Mouse (Mus musculus): ENCODE measurements at regions not wholly inside any gene's neighbourhood (a gene's known extent, or its start where the extent isn't known, plus 50 kb on each side); places are given as distances from the start of the nearest gene placed in this dataset.

DNA sequence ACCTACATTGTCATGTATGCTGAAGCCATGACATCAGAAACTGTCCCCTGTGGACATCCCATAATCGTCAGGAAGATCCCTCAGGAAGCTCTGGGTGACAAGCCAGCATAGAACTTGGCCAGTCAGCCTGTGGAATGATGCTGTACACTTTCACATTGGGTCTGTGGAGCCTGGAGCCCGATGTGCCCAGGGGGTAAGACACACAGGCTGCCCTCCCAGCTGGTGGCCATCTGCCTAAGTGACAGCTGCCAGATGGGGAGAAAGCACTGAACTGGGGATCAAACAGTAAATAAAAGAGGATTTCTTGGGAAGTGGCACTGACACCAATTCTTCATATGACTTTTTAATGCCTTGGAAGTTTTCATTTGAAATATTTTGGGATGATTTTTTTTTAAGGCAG, 486.8 kb downstream of the Efnb2 start:
- Histone ChIP-seq H3K4me2 (ENCODE audit: low read depth, low read length) (no peak overlapping the region), H3K36me3 (ENCODE audit: control insufficient read depth, insufficient read depth, low read length) (no peaks in the 10 kb centered on the region), H3K27me3 (ENCODE audit: control insufficient read depth, insufficient read depth, low read length) (no peaks in the 10 kb centered on the region), H3K9me3 (replicated peaks; ENCODE audit: control insufficient read depth, low read length) (no peaks in the 10 kb centered on the region), H3K9ac (ENCODE audit: low read length) (no peak overlapping the region), H3K4me1 (ENCODE audit: control insufficient read depth, insufficient read depth, low read length) (no peaks in the 10 kb centered on the region), H3K27ac (ENCODE audit: low read length) (no peak overlapping the region), H3K4me3 (replicated peaks; ENCODE audit: low read length) (no peak overlapping the region)
- no peak for ATAC-seq (ENCODE audit: insufficient read depth, low FRiP score)
- 36% methylated on average over 2 of the region's 2 CpGs for WGBS

DNA sequence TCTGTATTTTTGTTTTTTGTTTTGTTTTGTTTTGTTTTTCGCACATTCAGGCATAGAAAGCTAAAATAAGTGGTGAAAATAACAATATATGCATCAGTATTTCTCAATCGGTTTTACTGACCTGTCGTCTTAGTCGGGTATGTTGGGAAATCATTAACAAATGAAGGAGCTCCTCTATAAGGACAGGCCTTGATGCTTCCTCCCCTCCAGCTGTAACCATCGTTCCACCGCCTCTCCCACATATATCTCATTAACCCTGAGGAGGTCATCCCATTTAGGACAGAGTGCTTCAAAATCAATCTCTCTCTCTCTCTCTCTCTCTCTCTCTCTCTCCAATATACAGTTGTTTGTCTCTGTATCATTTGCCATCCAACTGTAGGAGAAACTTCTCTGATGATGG, 492.4 kb downstream of the Efnb2 start:
- ATAC-seq (ENCODE audit: insufficient read depth, low FRiP score), result no peak
- no peak overlapping the region for H3K4me3 ChIP-seq (replicated peaks; ENCODE audit: low read length)
- H3K4me2 ChIP-seq (ENCODE audit: low read depth, low read length), result no peak overlapping the region
- no peaks in the 10 kb centered on the region for H3K9me3 ChIP-seq (replicated peaks; ENCODE audit: control insufficient read depth, low read length)
- WGBS, result 70% methylated on average over 6 of the region's 6 CpGs
- H3K36me3 ChIP-seq (ENCODE audit: control insufficient read depth, insufficient read depth, low read length), result no peaks in the 10 kb centered on the region
- H3K27ac ChIP-seq (ENCODE audit: low read length), result no peak overlapping the region
- H3K9ac ChIP-seq (ENCODE audit: low read length), result no peak overlapping the region
- H3K4me1 ChIP-seq (ENCODE audit: control insufficient read depth, insufficient read depth, low read length), result no peaks in the 10 kb centered on the region
- H3K27me3 ChIP-seq (ENCODE audit: control insufficient read depth, insufficient read depth, low read length), result no peaks in the 10 kb centered on the region

DNA sequence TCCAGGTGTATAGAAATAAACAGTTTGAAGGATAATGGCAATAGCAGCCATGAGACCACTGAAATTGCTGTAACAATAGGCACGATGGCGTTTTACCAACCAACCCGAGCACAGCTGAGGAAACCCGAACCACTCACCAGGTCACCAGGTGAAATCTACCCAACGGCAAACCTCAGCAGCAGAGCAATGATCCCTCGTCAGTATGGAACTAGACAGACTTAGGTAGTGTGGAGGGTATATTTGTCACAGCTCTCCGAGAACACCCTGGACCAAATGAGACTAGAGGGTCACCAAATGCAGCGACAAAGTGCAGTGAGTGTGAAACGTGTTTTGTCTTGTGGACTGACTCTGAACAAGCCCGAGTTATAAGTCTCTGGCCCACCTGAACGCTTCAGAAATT, 492.8 kb downstream of the Efnb2 start:
- H3K9ac ChIP-seq (ENCODE audit: low read length), result no peak overlapping the region
- no peaks in the 10 kb centered on the region for H3K36me3 ChIP-seq (ENCODE audit: control insufficient read depth, insufficient read depth, low read length)
- H3K4me1 ChIP-seq (ENCODE audit: control insufficient read depth, insufficient read depth, low read length), result no peaks in the 10 kb centered on the region
- WGBS, result 85% methylated on average over 11 of the region's 11 CpGs
- H3K4me3 ChIP-seq (replicated peaks; ENCODE audit: low read length), result no peak overlapping the region
- ATAC-seq (ENCODE audit: insufficient read depth, low FRiP score), result no peak
- no peak overlapping the region for H3K27ac ChIP-seq (ENCODE audit: low read length)
- no peak overlapping the region for H3K4me2 ChIP-seq (ENCODE audit: low read depth, low read length)
- H3K27me3 ChIP-seq (ENCODE audit: control insufficient read depth, insufficient read depth, low read length), result no peaks in the 10 kb centered on the region
- no peaks in the 10 kb centered on the region for H3K9me3 ChIP-seq (replicated peaks; ENCODE audit: control insufficient read depth, low read length)

DNA sequence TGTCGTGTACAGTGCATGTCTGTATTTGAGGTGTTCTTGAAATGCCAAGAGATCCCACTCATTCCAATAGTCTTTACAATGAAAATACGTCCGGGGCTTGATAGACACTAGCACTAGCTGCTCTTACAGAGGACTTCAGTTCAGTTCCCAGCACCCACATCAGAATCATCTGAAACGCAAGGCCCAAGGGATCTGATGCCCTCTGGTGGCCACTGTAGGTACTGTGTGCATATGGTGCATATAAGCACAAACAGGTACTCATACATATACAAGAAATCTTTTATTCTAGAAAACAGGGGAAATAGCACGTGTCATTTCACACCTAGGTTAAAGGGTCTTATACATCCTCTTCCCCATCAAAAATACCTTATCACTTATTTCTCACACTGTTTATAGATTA, 513.5 kb downstream of the Efnb2 start:
- no peak overlapping the region for H3K4me3 ChIP-seq (replicated peaks; ENCODE audit: low read length)
- 94% methylated on average over 5 of the region's 5 CpGs for WGBS
- ATAC-seq (ENCODE audit: insufficient read depth, low FRiP score), result no peak

DNA sequence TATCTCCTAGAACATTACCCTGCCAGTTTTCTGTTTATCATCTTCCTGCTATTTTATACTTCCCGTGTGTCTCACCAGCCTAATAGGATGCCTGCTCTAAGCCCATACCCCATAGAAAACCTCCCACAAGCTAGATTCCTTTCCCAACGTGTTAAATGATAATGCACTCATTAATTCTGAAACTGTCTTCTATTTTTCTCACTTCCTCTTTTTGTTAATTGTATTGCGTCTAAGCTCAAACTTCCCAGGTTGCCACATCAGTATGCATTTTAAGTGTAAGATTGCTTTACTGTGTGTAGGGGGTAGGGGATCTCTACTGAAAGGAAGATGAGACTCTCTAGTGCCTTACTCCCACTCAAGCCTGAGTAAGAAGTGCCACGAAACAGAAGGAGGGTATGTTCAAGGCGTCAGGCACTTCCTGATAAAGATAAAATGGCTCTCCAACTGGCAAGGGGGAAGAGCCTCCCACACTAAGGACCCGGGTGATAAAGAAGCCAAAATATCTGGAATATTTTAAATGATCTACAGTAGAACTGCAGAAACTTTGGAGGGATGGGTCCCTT, 518.0 kb downstream of the Efnb2 start:
- WGBS, result 51% methylated on average over 6 of the region's 6 CpGs
- H3K9me3 ChIP-seq (replicated peaks; ENCODE audit: control insufficient read depth, low read length), result peaks cover 4% of the 10 kb centered on the region
- H3K27me3 ChIP-seq (ENCODE audit: control insufficient read depth, insufficient read depth, low read length), result no peaks in the 10 kb centered on the region
- no peak overlapping the region for H3K27ac ChIP-seq (ENCODE audit: low read length)
- no peak overlapping the region for H3K4me3 ChIP-seq (replicated peaks; ENCODE audit: low read length)
- H3K36me3 ChIP-seq (ENCODE audit: control insufficient read depth, insufficient read depth, low read length), result no peaks in the 10 kb centered on the region
- no peak for ATAC-seq (ENCODE audit: insufficient read depth, low FRiP score)
- no peak overlapping the region for H3K4me2 ChIP-seq (ENCODE audit: low read depth, low read length)
- H3K4me1 ChIP-seq (ENCODE audit: control insufficient read depth, insufficient read depth, low read length), result peaks cover 3% of the 10 kb centered on the region; the same call in 1 of the 2 replicates
- no peak overlapping the region for H3K9ac ChIP-seq (ENCODE audit: low read length)

More for the DNA sequence above, 513.5 kb downstream of the Efnb2 start:
- Histone ChIP-seq H3K9ac (ENCODE audit: low read length) (no peak overlapping the region), H3K27me3 (ENCODE audit: control insufficient read depth, insufficient read depth, low read length) (no peaks in the 10 kb centered on the region), H3K4me2 (ENCODE audit: low read depth, low read length) (no peak overlapping the region), H3K27ac (ENCODE audit: low read length) (no peak overlapping the region), H3K9me3 (replicated peaks; ENCODE audit: control insufficient read depth, low read length) (peaks cover 4% of the 10 kb centered on the region), H3K36me3 (ENCODE audit: control insufficient read depth, insufficient read depth, low read length) (no peaks in the 10 kb centered on the region), H3K4me1 (ENCODE audit: control insufficient read depth, insufficient read depth, low read length) (no peaks in the 10 kb centered on the region)

DNA sequence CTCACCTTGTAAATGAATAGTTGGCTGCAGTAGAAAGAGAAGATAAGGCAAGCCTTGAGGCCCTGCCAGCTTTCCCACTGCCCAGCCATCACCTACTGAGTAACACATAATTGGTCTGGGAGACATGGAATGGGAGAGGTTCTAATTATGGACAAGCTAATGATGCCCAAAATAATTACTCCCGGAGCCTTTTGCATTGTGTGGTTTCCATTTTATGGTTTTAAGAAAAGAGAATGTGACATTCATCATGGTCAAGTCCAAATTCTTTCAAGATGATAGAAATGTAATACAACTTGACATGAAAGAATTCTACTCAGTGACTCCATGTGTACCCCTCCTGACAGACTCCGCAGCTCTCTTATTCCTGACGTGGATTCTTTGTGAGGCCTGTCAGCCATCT, 518.6 kb downstream of the Efnb2 start:
- no peak for ATAC-seq (ENCODE audit: insufficient read depth, low FRiP score)
- no peak overlapping the region for H3K9ac ChIP-seq (ENCODE audit: low read length)
- no peak overlapping the region for H3K4me3 ChIP-seq (replicated peaks; ENCODE audit: low read length)
- H3K27me3 ChIP-seq (ENCODE audit: control insufficient read depth, insufficient read depth, low read length), result no peaks in the 10 kb centered on the region
- no peaks in the 10 kb centered on the region for H3K36me3 ChIP-seq (ENCODE audit: control insufficient read depth, insufficient read depth, low read length)
- peaks cover 3% of the 10 kb centered on the region; the same call in 1 of the 2 replicates for H3K4me1 ChIP-seq (ENCODE audit: control insufficient read depth, insufficient read depth, low read length)
- peaks cover 2% of the 10 kb centered on the region for H3K9me3 ChIP-seq (replicated peaks; ENCODE audit: control insufficient read depth, low read length)
- no peak overlapping the region for H3K27ac ChIP-seq (ENCODE audit: low read length)
- WGBS, result 81% methylated on average over 3 of the region's 3 CpGs
- H3K4me2 ChIP-seq (ENCODE audit: low read depth, low read length), result no peak overlapping the region

DNA sequence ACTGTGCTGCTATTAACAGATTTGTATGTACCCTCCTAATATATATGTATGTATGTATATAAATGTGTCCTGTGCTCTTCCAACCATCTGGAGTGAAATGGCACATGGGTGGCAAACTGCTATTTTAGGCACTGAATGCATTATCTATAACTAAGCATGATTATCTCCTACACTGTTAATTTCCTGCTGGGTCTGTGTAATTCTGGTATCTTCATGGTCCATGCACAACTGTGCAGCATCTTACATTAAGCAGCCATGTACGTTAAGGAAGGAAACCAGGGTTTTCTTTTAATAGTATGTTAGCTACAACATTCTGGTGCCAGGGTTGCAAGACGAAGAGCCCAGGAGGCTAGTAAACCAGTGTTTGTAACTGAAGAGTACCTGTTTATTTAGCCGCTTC, 521.3 kb downstream of the Efnb2 start:
- Histone ChIP-seq H3K4me3 (replicated peaks; ENCODE audit: low read length) (no peak overlapping the region), H3K9me3 (replicated peaks; ENCODE audit: control insufficient read depth, low read length) (no peaks in the 10 kb centered on the region), H3K9ac (ENCODE audit: low read length) (no peak overlapping the region), H3K4me1 (ENCODE audit: control insufficient read depth, insufficient read depth, low read length) (peaks cover 3% of the 10 kb centered on the region; the same call in 1 of the 2 replicates), H3K27ac (ENCODE audit: low read length) (no peak overlapping the region), H3K27me3 (ENCODE audit: control insufficient read depth, insufficient read depth, low read length) (no peaks in the 10 kb centered on the region), H3K4me2 (ENCODE audit: low read depth, low read length) (no peak overlapping the region), H3K36me3 (ENCODE audit: control insufficient read depth, insufficient read depth, low read length) (no peaks in the 10 kb centered on the region)
- ATAC-seq (ENCODE audit: insufficient read depth, low FRiP score), result no peak
- WGBS, result 91% methylated on average over 3 of the region's 3 CpGs

DNA sequence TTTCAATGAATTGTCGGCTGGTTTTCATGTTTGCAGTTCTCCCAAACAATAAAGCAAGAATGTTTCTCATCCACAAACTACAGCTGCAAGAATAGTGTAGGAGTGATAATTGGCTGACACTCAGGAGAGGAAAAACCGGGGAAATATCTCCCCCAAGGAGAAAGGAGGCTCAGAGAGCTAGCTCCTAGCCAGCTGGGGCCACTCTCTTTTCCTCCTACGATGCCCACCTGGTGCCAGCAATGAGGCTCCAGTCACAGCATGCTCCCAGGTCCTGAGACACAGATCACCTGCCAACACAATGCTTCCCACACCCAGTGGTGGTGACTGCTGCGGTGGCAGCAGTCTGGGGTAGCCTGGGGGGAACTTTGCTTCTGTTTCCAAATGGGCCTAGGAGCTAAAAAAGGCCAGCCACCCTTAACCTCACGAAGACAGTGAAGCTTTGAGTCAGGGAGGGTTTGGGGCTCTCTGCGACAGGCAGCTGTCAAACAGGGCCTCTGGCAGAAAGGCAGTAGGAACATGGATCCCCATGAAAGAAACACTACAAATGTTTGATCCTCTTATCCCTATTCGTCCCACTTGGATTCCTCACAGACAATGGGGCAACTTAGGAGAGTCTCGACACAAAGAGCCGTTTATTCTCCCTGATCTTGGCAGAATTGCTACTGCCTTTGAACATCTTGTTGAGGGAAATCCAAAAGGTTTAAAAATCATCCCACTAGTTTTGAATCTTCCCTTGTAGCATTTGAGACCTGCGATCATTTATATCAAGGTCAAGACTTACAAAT, 527.8 kb downstream of the Efnb2 start:
- no peak overlapping the region for H3K4me2 ChIP-seq (ENCODE audit: low read depth, low read length)
- H3K4me3 ChIP-seq (replicated peaks; ENCODE audit: low read length), result no peak overlapping the region
- H3K27ac ChIP-seq (ENCODE audit: low read length), result no peak overlapping the region
- WGBS, result 54% methylated on average over 10 of the region's 10 CpGs
- no peaks in the 10 kb centered on the region for H3K9me3 ChIP-seq (replicated peaks; ENCODE audit: control insufficient read depth, low read length)
- H3K27me3 ChIP-seq (ENCODE audit: control insufficient read depth, insufficient read depth, low read length), result no peaks in the 10 kb centered on the region
- no peak overlapping the region for H3K9ac ChIP-seq (ENCODE audit: low read length)
- ATAC-seq (ENCODE audit: insufficient read depth, low FRiP score), result no peak
- no peaks in the 10 kb centered on the region for H3K36me3 ChIP-seq (ENCODE audit: control insufficient read depth, insufficient read depth, low read length)
- no peaks in the 10 kb centered on the region for H3K4me1 ChIP-seq (ENCODE audit: control insufficient read depth, insufficient read depth, low read length)

DNA sequence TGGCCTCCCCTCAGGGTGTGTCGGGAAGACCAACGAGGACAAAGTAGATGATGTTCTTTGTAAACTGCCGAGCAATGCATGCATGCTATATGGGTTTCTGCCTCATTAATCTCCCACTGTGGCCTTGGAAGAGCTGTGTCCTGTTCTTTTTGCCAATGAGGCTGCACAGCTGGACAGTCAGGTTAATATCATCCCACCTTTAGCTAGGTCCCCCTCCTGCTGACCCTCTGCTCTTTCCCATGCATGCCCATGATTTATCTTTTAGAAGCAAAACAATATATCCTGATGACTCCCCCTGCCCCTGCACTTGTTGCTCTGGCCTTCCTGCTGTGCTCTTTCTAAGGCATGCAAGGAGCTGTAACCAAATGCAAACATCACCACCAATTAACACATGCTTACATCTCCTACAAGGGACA, 529.1 kb downstream of the Efnb2 start:
- 24% methylated on average over 3 of the region's 3 CpGs for WGBS

More for the DNA sequence above, 529.1 kb downstream of the Efnb2 start:
- no peaks in the 10 kb centered on the region for H3K4me1 ChIP-seq (ENCODE audit: control insufficient read depth, insufficient read depth, low read length)
- H3K9me3 ChIP-seq (replicated peaks; ENCODE audit: control insufficient read depth, low read length), result no peaks in the 10 kb centered on the region
- no peak overlapping the region for H3K4me3 ChIP-seq (replicated peaks; ENCODE audit: low read length)
- no peak overlapping the region for H3K27ac ChIP-seq (ENCODE audit: low read length)
- no peaks in the 10 kb centered on the region for H3K36me3 ChIP-seq (ENCODE audit: control insufficient read depth, insufficient read depth, low read length)
- no peak overlapping the region for H3K4me2 ChIP-seq (ENCODE audit: low read depth, low read length)
- ATAC-seq (ENCODE audit: insufficient read depth, low FRiP score), result no peak
- no peak overlapping the region for H3K9ac ChIP-seq (ENCODE audit: low read length)
- no peaks in the 10 kb centered on the region for H3K27me3 ChIP-seq (ENCODE audit: control insufficient read depth, insufficient read depth, low read length)

All from stomach, embryonic 16.5 days (tissue).